Mouse (Mus musculus) C3H10T1/2 (cell line): Measurements from ENCODE around the gene Id3. TPM values are rescaled to one million over a fixed set of nuclear protein-coding genes. Genes with fewer than 3 reads are reported as not detected.

Experiments
- polyA plus RNA-seq, 2 experiments: library from polyadenylated mRNA; unstranded; fragments of >200 nt; fragmentation: generic; extraction: Trizol; gene quantifications; one replicate each; pipeline ENCODE4 v1.2.1; 2012; ENCODE audit warnings: missing spikeins in 2 of 2

Gene Id3
- 100 to 1,000 TPM; 104 to 264 TPM for polyA plus RNA-seq

DNA sequence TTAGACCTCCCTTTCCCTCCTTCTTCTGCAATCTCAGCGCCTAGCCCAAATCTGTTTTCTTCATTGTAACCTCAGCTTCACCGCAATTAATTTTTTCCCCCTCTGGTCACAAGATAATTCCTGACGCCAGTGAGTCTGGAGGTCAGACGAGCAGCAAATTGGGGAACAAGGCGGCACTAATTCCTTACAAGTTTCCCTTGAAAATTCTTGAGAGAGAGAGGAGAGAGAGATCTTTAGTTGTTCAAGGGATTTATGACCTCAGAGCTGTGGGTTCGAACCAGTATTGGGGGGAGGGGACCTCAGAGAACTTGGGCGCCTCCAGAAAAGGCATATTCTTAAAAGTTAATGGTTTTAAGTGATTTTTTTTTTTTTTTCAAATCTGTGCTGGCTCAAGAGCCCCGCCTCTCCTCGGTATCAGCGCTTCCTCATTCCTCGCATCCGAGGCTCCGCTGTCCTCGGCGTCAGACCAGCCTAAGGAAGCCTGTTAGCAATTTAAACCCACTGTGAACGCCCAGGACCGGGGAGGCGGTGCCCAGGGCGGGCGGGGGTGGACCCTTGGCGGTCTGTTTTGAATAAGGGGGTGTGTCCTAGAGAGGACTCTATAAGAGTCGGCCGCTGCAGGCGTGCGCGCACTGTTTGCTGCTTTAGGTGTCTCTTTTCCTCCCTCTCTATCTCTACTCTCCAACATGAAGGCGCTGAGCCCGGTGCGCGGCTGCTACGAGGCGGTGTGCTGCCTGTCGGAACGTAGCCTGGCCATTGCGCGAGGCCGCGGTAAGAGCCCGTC is at the start of gene Id3:
TSS of gene Id3 (plus strand) at position 305 of the 784 bp plus-strand sequence.

DNA sequence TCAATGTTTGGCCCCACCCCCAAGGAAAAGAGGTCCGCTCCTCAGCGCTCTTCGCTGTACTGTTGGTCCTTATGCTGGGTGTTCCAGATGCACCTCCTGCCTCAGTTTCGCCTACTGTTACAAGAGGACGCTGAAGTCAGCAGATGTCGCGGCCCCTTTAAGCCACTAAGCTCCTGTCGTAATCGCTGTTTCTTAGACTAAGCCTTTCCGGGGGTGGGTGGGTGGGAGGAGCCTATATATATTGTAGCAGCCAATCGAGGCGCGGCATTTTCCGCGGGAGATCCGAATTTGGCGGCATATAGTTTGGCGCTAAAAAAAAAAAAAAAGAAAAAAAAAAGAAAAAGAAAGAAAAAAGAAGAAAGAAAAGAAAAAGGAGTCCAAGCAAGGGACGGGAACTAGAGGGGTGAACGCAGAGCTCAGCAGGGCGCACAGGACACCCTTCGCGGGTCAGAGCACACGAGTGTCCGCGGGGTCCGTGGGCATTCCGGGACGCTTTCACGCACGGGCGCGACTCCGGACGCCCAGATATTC is 28.8 kb downstream of the Id3 start, which contains the start of gene E2f2:
TSS of gene E2f2 (plus strand) at position 384 of the 531 bp plus-strand sequence.

Other genes with a start within 250 kb of the Id3 start
- gene Cnr2, start 248.1 kb upstream of the Id3 start, polyA plus RNA-seq = under 1 TPM in 1 of 2 experiments, not detected in 1; 0.04 TPM
- gene Fuca1, start 222.8 kb upstream of the Id3 start, polyA plus RNA-seq = 100 to 1,000 TPM in 1 of 2 experiments, 10 to 100 TPM in 1; 74.8 to 183 TPM
- 10 to 100 TPM; 19.6 to 44.9 TPM for gene Hmgcl, start 197.0 kb upstream of the Id3 start, polyA plus RNA-seq
- 10 to 100 TPM; 26.2 to 35.1 TPM for gene Gale, start 179.8 kb upstream of the Id3 start, polyA plus RNA-seq
- 10 to 100 TPM; 57.3 to 66.3 TPM for gene Lypla2, start 170.9 kb upstream of the Id3 start, polyA plus RNA-seq
- gene Pithd1, start 156.2 kb upstream of the Id3 start, polyA plus RNA-seq = 10 to 100 TPM; 25.4 to 35.3 TPM
- 10 to 100 TPM in 1 of 2 experiments, 1 to 10 TPM in 1; 3.0 to 16.7 TPM for gene Eloa, start 121.7 kb upstream of the Id3 start, polyA plus RNA-seq
- 1,000 to 10,000 TPM; 1,860 to 3,283 TPM for gene Rpl11, start 90.1 kb upstream of the Id3 start, polyA plus RNA-seq
- gene E2f2, start 28.9 kb downstream of the Id3 start, polyA plus RNA-seq = 1 to 10 TPM in 1 of 2 experiments, under 1 TPM in 1; 0.73 to 2.0 TPM
- gene Asap3, start 62.9 kb downstream of the Id3 start, polyA plus RNA-seq = 10 to 100 TPM in 1 of 2 experiments, 1 to 10 TPM in 1; 1.4 to 11.2 TPM
- gene Tcea3, start 104.2 kb downstream of the Id3 start, polyA plus RNA-seq = 1 to 10 TPM; 3.8 to 9.2 TPM
- 10 to 100 TPM in 1 of 2 experiments, under 1 TPM in 1; 0.80 to 10.6 TPM for gene Zfp46, start 141.2 kb downstream of the Id3 start, polyA plus RNA-seq
- 10 to 100 TPM in 1 of 2 experiments, 1 to 10 TPM in 1; 4.4 to 25.2 TPM for gene Hnrnpr, start 167.4 kb downstream of the Id3 start, polyA plus RNA-seq